ENCODE assay signal across 15 mouse cellular contexts in the genomic region with DNA sequence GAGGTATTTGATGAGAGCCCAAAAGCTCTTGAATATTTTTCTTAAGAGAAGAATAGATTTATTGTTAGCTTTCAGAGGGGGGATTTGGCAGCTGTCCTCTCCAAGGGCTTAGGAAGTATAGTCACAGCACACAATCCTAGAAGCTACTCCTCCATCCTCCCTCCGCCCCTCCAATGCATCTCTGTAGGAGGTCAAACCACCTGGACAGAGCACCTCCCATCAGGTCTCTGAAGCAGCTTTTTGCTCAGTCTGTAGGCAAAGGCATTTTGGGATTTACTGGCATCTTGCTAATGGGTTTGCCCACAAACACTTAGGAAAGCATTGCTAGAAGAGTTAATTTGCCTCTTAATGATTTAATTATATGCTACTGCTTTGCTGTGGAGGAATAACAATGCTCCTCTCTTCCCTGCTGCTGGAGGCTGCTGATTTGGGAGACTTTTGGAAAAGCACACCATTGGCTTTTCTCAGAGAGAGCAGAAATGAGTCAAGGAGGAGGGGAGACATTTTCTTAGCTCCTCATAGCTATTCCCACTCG.
"Had no signal": no experiment of that assay in that cellular context is flagged by ENCODE, and none has a peak within 500 bp of the region (broad histone marks: within the 10 kb centered on the region; RNA-seq: fewer than 3 reads in every experiment).

No protein-coding gene starts in this region.

- H3K9ac ChIP-seq: liver, embryonic 15.5 days; lung, embryonic 14.5 days; midbrain, embryonic 12.5 days; stomach, embryonic 15.5 days had no signal

- H3K36me3 ChIP-seq: limb, embryonic 10.5 days; liver, embryonic 15.5 days; midbrain, embryonic 12.5 days; stomach, embryonic 15.5 days had no signal

- H3K27me3 ChIP-seq: liver, embryonic 15.5 days; megakaryocyte, embryonic 14.5 days; midbrain, embryonic 12.5 days; stomach, embryonic 15.5 days had no signal

- H3K27ac ChIP-seq: layer of hippocampus, adult 2 months; limb, embryonic 10.5 days; liver, embryonic 15.5 days; midbrain, embryonic 12.5 days; stomach, embryonic 15.5 days had no signal

- H3K4me2 ChIP-seq: liver, embryonic 11.5 days; liver, embryonic 15.5 days; lung, embryonic 14.5 days; midbrain, embryonic 12.5 days; stomach, embryonic 15.5 days had no signal

- DNase-seq: kidney, postnatal 10 days; kidney, postnatal 4 days; lung, embryonic 14.5 days; lung, postnatal 10 days; lung, postnatal 4 days; right cerebral cortex, postnatal 14 days; thymus, adult 2 months; thymus, postnatal 25 days had no signal

- H3K4me3 ChIP-seq: layer of hippocampus, adult 2 months; limb, embryonic 10.5 days; liver, embryonic 15.5 days; megakaryocyte, embryonic 14.5 days; midbrain, embryonic 12.5 days; stomach, embryonic 15.5 days had no signal

- H3K4me1 ChIP-seq: limb, embryonic 10.5 days; liver, embryonic 15.5 days; megakaryocyte, embryonic 14.5 days; stomach, embryonic 15.5 days had no signal

- H3K9me3 ChIP-seq: limb, embryonic 10.5 days; liver, embryonic 15.5 days; midbrain, embryonic 12.5 days; stomach, embryonic 15.5 days had no signal
